Mouse (Mus musculus): Measurements from ENCODE around the gene Tgfb1.

DNA sequence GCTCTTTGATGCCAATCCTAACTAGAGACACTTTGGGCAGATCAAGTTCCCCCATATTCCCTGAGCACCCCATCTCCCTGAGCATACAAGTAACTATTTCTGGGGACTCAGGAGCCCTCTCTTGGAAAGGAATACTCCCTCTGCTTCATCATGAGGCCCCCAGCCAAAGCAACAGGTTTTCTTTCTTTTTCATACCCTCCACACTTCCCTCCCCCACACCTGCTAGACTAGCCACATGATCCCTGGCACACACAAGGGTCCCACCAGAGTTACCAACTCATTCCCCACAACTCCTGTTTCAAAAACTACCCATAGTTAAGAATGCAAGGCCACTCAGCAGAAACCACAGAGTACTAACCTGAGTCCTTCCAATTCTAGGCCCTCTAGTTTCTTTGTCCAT lies 66.3 kb downstream of the Tgfb1 start:
- no peak for TF ChIP-seq POLR2A (IDR thresholded peaks at IDR 0.05; ENCODE audit: control insufficient read depth, extremely low read depth, insufficient read depth, low read length, poor library complexity)
- TF ChIP-seq CTCF (IDR thresholded peaks at IDR 0.05; ENCODE audit: borderline replicate concordance, control insufficient read depth, extremely low read depth, insufficient read depth, low read length, poor library complexity) = no peak

Data from thymus, adult 2 months (tissue).